Mouse (Mus musculus) hindbrain, embryonic 11.5 days (tissue): ENCODE data around the gene 4930544D05Rik. TPM values are rescaled to one million over a fixed set of nuclear protein-coding genes. Genes with fewer than 3 reads are reported as not detected.

ENCODE experiments used
- ATAC-seq: fragments of 200-750 bp; cut with Nextera tagmentation; 2 replicates; pipeline ENCODE4 v1.8.0; 2017; ENCODE audit warnings: mild to moderate bottlenecking, moderate TSS enrichment, moderate library complexity; ENCODE audit not compliant: low FRiP score
- DNase-seq: peaks from one replicate; pipeline ENCODE4 v3.0.0-alpha.2; 2015; ENCODE audit warnings: low spot score
- H3K27ac ChIP-seq: fragments of 300-500 bp; sonication (generic); 2 replicates; pipeline ENCODE4 v1.5.1; 2014; ENCODE audit warnings: mild to moderate bottlenecking, low read depth, low read length
- H3K27me3 ChIP-seq: fragments of 300-500 bp; sonication (generic); 2 replicates; pipeline ENCODE4 v1.6.1; 2014; ENCODE audit warnings: mild to moderate bottlenecking, low read length, moderate library complexity, mixed read lengths; ENCODE audit not compliant: control insufficient read depth, insufficient read depth
- H3K36me3 ChIP-seq: fragments of 300-500 bp; sonication (generic); 2 replicates; pipeline ENCODE4 v1.6.1; 2014; ENCODE audit warnings: mild to moderate bottlenecking, low read length, moderate library complexity, mixed read lengths; ENCODE audit not compliant: control insufficient read depth, insufficient read depth
- H3K4me1 ChIP-seq: fragments of 300-500 bp; sonication (generic); replicated peaks from 2 replicates; pipeline ENCODE4 v1.6.1; 2014; ENCODE audit warnings: low read length, mixed read lengths; ENCODE audit not compliant: control insufficient read depth, insufficient read depth
- H3K4me2 ChIP-seq: fragments of 300-500 bp; sonication (generic); replicated peaks from 2 replicates; pipeline ENCODE4 v1.6.1; 2014; ENCODE audit warnings: mild to moderate bottlenecking, low read depth, low read length
- H3K4me3 ChIP-seq: fragments of 300-500 bp; sonication (generic); 2 replicates; pipeline ENCODE4 v1.5.1; 2014; ENCODE audit warnings: low read depth, low read length
- H3K9ac ChIP-seq: fragments of 300-500 bp; sonication (generic); 2 replicates; pipeline ENCODE4 v1.6.1; 2014; ENCODE audit warnings: low read depth, low read length
- H3K9me3 ChIP-seq: fragments of 300-500 bp; sonication (generic); 2 replicates; pipeline ENCODE4 v1.6.1; 2016; ENCODE audit warnings: low read length; ENCODE audit not compliant: control insufficient read depth
- WGBS: fragments of 180-500 bp; shearing (Covaris S2); extraction: QIAGEN DNeasy Blood & Tissue Kit; methylation state at CpG from one replicate; pipeline ENCODE4 v1.1.7; 2014; 5-methylcytosine and 5-hydroxymethylcytosine counted together
- polyA plus RNA-seq: library from polyadenylated mRNA; unstranded; fragments of >200 nt; fragmentation: Nextera tagmentation; extraction: Ambion mirVana; gene quantifications from 2 replicates; pipeline ENCODE4 v1.2.1, GENCODE M21; 2014

Gene 4930544D05Rik
- polyA plus RNA-seq, 1 experiment from 2014 or later = not detected

DNA sequence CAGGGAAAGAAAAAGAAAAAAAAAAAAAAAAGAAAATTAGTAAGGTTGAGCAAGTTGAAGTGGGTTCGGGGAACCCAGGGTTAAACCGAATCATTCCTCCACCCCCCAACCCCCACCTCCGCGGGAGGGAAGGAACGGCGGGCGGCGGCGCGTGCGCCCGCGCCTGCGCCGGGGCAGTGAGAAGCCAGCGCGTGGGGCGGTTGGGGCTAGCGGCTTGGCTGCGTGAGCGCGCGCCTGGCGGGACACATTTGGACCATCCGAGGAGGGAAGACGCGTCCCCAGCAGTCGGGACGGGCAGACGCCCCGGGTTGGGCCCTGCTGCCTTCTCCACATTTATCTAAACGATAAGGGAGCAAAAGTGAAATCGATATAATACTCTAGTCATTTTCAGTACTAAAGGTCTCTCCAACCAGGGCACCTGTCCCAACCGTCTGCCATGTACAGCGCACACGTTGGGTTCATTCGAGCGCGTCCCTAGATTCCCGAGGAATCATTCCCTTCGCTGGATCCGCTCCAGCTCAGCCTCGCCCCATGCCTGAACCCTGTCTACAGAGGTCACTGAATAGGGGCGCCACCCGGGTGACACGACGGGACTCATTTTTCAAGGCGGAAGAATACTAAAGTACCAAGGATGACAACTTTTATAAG is 39.4 kb downstream of the 4930544D05Rik start:
- 0 out of 2 replicates have a peak, but pooled peaks cover 12% of the 10 kb centered on the region for H3K4me1 ChIP-seq
- H3K36me3 ChIP-seq = 0 out of 2 replicates have a peak, but pooled peaks cover 4% of the 10 kb centered on the region
- ATAC-seq (peak; percentile 50), DNase-seq (peak; percentile 88)
- peak overlapping the region; percentile 99 for H3K4me3 ChIP-seq
- H3K9ac ChIP-seq = peak overlapping the region; percentile 97
- H3K27ac ChIP-seq = peak overlapping the region; percentile 96
- H3K9me3 ChIP-seq = no peaks in the 10 kb centered on the region
- H3K4me2 ChIP-seq = peak overlapping the region; percentile 84
- WGBS = under 1% methylated on average over 45 of the region's 48 CpGs
- no peaks in the 10 kb centered on the region for H3K27me3 ChIP-seq

GRCm38 (mm10) chr11:70655571-70656455 is 40.2 kb downstream of the 4930544D05Rik start:
- Histone ChIP-seq H3K4me2 (peak overlapping the region; percentile 84), H3K9ac (peak overlapping the region; percentile 97), H3K27ac (peak overlapping the region; percentile 96), H3K9me3 (no peaks in the 10 kb centered on the region), H3K27me3 (no peaks in the 10 kb centered on the region), H3K4me1 (0 out of 2 replicates have a peak, but pooled peaks cover 12% of the 10 kb centered on the region), H3K4me3 (peak overlapping the region; percentile 99), H3K36me3 (no peaks in the 10 kb centered on the region; the same call in 1 of the 2 replicates)
- peak; percentile 52 for ATAC-seq
- peak; percentile 74 for DNase-seq
- WGBS = under 1% methylated on average over 59 of the region's 61 CpGs

DNA sequence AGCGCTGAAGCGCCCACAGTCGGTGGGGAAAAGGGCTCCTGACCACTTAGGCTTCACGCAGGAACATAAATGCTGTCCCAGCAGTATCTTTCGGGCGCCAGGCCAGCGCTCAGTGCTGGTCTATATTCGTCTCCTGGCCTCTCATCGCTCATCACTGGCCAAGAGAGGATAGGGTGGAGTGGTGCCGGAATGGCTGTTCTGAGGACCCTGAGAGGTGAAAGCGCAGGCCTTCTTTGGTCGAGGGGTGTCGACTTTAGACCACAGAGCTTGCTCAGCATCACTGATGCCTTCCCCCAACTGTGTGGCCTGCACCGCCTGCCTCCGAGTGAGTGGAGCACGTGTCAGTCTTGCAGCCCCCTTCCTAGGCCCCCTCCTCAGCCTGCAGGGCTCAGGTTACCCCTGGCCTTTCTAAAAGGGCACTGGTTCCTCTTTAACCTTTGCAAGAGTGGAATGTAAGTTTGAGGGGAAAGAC is 40.8 kb downstream of the 4930544D05Rik start:
- Histone ChIP-seq H3K4me3 (peak overlapping the region; percentile 99; the same call in 1 of the 2 replicates), H3K4me1 (0 out of 2 replicates have a peak, but pooled peaks cover 12% of the 10 kb centered on the region), H3K9ac (peak overlapping the region; percentile 97), H3K27me3 (no peaks in the 10 kb centered on the region), H3K9me3 (no peaks in the 10 kb centered on the region), H3K4me2 (peak overlapping the region; percentile 84), H3K27ac (peak overlapping the region; percentile 96; the same call in 1 of the 2 replicates), H3K36me3 (no peaks in the 10 kb centered on the region; the same call in 1 of the 2 replicates)
- WGBS = 3% methylated on average over 16 of the region's 16 CpGs
- peak; percentile 58 for DNase-seq
- no peak for ATAC-seq

DNA sequence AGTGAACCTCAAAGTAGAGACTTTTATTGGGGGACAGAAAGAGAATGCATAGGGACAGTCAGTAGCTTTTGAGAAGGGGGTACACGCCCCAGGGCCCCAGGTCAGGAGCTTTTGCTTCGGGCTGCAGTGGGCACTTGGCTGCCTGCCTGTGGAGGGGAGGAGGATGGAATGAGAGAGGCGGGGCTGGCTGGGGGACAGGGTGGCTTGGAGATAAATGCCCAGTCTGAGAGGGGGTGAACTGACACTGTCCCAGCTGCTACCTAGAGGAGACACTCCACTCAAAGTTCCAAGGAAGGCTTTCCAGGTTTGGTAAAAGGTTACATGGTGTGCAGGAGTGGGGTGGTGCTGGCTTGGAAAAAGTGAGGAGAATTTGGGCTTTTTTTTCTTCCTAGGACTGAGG is 41.3 kb downstream of the 4930544D05Rik start, which contains the start of gene Eno3:
Gene Eno3 (plus strand): TSS at position 239 of the 400 bp plus-strand sequence.
- ATAC-seq = no peak
- no peaks in the 10 kb centered on the region; the same call in 1 of the 2 replicates for H3K36me3 ChIP-seq

DNA sequence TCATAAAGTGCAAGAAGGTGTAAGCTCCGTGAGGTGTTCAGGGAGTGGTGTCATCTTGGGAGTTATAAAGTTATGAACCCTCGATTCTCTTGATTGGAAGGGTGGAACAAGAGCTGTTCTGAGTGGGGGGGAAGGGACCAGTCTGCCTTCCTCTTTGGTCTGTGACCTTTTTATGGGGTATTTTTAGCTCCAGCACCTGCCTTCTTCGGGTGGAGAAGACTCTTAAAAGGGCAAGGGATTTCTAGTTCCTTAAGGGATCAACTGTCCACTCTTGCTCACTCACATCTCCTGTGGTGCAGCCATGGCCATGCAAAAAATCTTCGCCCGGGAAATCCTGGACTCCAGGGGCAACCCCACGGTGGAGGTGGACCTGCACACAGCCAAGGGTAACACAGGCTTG is 41.9 kb downstream of the 4930544D05Rik start:
- WGBS = 55% methylated on average over 6 of the region's 6 CpGs
- Histone ChIP-seq H3K4me3 (no peak overlapping the region), H3K27me3 (no peaks in the 10 kb centered on the region), H3K4me1 (0 out of 2 replicates have a peak, but pooled peaks cover 7% of the 10 kb centered on the region), H3K4me2 (no peak overlapping the region), H3K9me3 (no peaks in the 10 kb centered on the region), H3K27ac (no peak overlapping the region), H3K36me3 (no peaks in the 10 kb centered on the region; the same call in 1 of the 2 replicates), H3K9ac (no peak overlapping the region)
- DNase-seq = no peak
- no peak for ATAC-seq

More for the DNA sequence above, 41.3 kb downstream of the 4930544D05Rik start, which contains the start of gene Eno3:
- 0% methylated on average over 3 of the region's 3 CpGs for WGBS
- H3K9ac ChIP-seq = peak within 1 kb of the TSS; percentile 97
- H3K4me3 ChIP-seq = peak within 1 kb of the TSS; percentile 99
- peak within 1 kb of the TSS; percentile 96; the same call in 1 of the 2 replicates for H3K27ac ChIP-seq
- H3K4me2 ChIP-seq = peak within 1 kb of the TSS; percentile 84
- no peaks in the 10 kb centered on the region for H3K9me3 ChIP-seq
- DNase-seq = no peak
- 0 out of 2 replicates have a peak, but pooled peaks cover 10% of the 10 kb centered on the region for H3K4me1 ChIP-seq
- no peaks in the 10 kb centered on the region for H3K27me3 ChIP-seq

GRCm38 (mm10) chr11:70657991-70658390 is 42.3 kb downstream of the 4930544D05Rik start:
- Histone ChIP-seq H3K4me3 (no peak overlapping the region), H3K9ac (no peak overlapping the region), H3K27me3 (no peaks in the 10 kb centered on the region), H3K9me3 (no peaks in the 10 kb centered on the region), H3K4me1 (0 out of 2 replicates have a peak, but pooled peaks cover 5% of the 10 kb centered on the region), H3K36me3 (no peaks in the 10 kb centered on the region; the same call in 1 of the 2 replicates), H3K4me2 (no peak overlapping the region), H3K27ac (no peak overlapping the region)
- ATAC-seq (no peak), DNase-seq (no peak)
- 55% methylated on average over 9 of the region's 9 CpGs for WGBS

GRCm38 (mm10) chr11:70658521-70658920 is 42.9 kb downstream of the 4930544D05Rik start:
- H3K9ac ChIP-seq = no peak overlapping the region
- no peaks in the 10 kb centered on the region for H3K9me3 ChIP-seq
- no peaks in the 10 kb centered on the region for H3K27me3 ChIP-seq
- H3K4me2 ChIP-seq = no peak overlapping the region
- no peak overlapping the region for H3K4me3 ChIP-seq
- H3K4me1 ChIP-seq = 0 out of 2 replicates have a peak, but pooled peaks cover 5% of the 10 kb centered on the region
- DNase-seq (no peak), ATAC-seq (no peak)
- H3K27ac ChIP-seq = no peak overlapping the region
- 86% methylated on average over 5 of the region's 5 CpGs for WGBS
- no peaks in the 10 kb centered on the region; the same call in 1 of the 2 replicates for H3K36me3 ChIP-seq

- no peak overlapping the region for H3K4me2 ChIP-seq
- ATAC-seq (no peak), DNase-seq (no peak)
- no peak overlapping the region for H3K9ac ChIP-seq
- H3K4me1 ChIP-seq = 0 out of 2 replicates have a peak, but pooled peaks cover 5% of the 10 kb centered on the region
- H3K27ac ChIP-seq = no peak overlapping the region
- 74% methylated on average over 8 of the region's 8 CpGs for WGBS
- no peaks in the 10 kb centered on the region for H3K27me3 ChIP-seq
- no peaks in the 10 kb centered on the region; the same call in none of the 2 replicates for H3K36me3 ChIP-seq
- no peak overlapping the region for H3K4me3 ChIP-seq
- no peaks in the 10 kb centered on the region for H3K9me3 ChIP-seq
Measured at GRCm38 (mm10) chr11:70658942-70659341, 43.3 kb downstream of the 4930544D05Rik start.
